Mouse (Mus musculus): ENCODE data around the gene Gstm1.

The Gstm1 gene

GRCm38 (mm10) chr3:107964026-107964425, 53.7 kb downstream of the Gstm1 start:
- DNase-seq: peak; percentile 88
